In the genomic region with DNA sequence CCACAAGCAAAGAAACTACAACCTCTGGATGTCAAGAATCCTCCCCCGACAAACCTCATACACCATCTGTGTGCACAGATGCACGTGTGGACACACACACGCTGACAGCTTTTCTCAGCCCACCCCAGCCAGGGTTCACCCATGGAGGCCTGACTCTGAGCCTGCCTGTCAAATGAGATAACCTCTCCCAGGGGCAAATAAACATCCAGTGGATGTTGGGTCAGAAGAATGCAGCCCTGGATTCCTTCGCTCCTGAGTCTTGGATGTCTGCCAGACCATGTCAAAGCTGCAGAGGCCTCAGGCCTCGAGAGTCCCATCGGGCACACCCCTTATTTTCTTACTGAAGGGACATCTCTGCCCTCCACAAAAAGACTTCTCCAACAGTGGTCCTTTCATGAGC, we compare ENCODE assay signal across 10 mouse cellular contexts.
DNase-seq lines count a peak whose midpoint lies in the region; ATAC-seq and TF ChIP-seq lines count a peak whose summit lies in the region.
"Had no signal": no experiment of that assay in that cellular context is flagged by ENCODE, and none has a peak within 500 bp of the region (broad histone marks: within the 10 kb centered on the region; RNA-seq: fewer than 3 reads in every experiment).

No protein-coding gene starts in this region.

- no peak overlapping the region for H3ac ChIP-seq in myocyte (ENCODE audit: control insufficient read depth, insufficient read length)

- no peak overlapping the region for H3K4me2 ChIP-seq in heart, embryonic 12.5 days
- H3K4me2 ChIP-seq in myocyte (ENCODE audit: low read depth), result peak overlapping the region; percentile 15
- H3K4me2 ChIP-seq: forebrain, embryonic 15.5 days had no signal

- H3K36me3 ChIP-seq in heart, embryonic 12.5 days, result no peaks in the 10 kb centered on the region
- no peaks in the 10 kb centered on the region for H3K36me3 ChIP-seq in liver, adult 2 months (ENCODE audit: control insufficient read depth, insufficient read depth, low read length)
- H3K36me3 ChIP-seq in myocyte (ENCODE audit: control insufficient read depth, insufficient read depth), result no peaks in the 10 kb centered on the region
- H3K36me3 ChIP-seq: forebrain, embryonic 15.5 days had no signal

- no peaks in the 10 kb centered on the region for H3K79me2 ChIP-seq in liver, adult 2 months (ENCODE audit: control insufficient read depth, insufficient read depth, low read length)
- H3K79me2 ChIP-seq in myocyte (ENCODE audit: control insufficient read depth, insufficient read depth), result no peaks in the 10 kb centered on the region

- 7% methylated on average over 6 of the region's 6 CpGs for WGBS in heart, embryonic 12.5 days
- WGBS in liver, adult 2 months, result 19% methylated on average over 6 of the region's 6 CpGs

- H3K4me1 ChIP-seq in heart, embryonic 12.5 days (replicated peaks), result peaks cover 49% of the 10 kb centered on the region
- H3K4me1 ChIP-seq in liver, adult 2 months (ENCODE audit: control insufficient read depth, insufficient read depth, low read length), result no peaks in the 10 kb centered on the region
- H3K4me1 ChIP-seq: forebrain, embryonic 15.5 days had no signal

- H3K27me3 ChIP-seq in heart, embryonic 12.5 days (replicated peaks), result no peaks in the 10 kb centered on the region
- no peaks in the 10 kb centered on the region for H3K27me3 ChIP-seq in liver, adult 2 months (ENCODE audit: control insufficient read depth, insufficient read depth, low read length)
- H3K27me3 ChIP-seq in myocyte (ENCODE audit: control insufficient read depth, insufficient read depth, insufficient read length), result no peaks in the 10 kb centered on the region
- H3K27me3 ChIP-seq: forebrain, embryonic 15.5 days had no signal

- no peak for TF ChIP-seq POLR2A in liver, adult 2 months (IDR thresholded peaks at IDR 0.05; ENCODE audit: extremely low read depth, insufficient read depth, low read length)
- no peak for TF ChIP-seq POLR2A in myocyte (IDR thresholded peaks at IDR 0.05; ENCODE audit: insufficient read length, low read depth)

- H3K9me3 ChIP-seq in heart, embryonic 12.5 days (replicated peaks), result no peaks in the 10 kb centered on the region
- H3K9me3 ChIP-seq: forebrain, embryonic 15.5 days had no signal

- no peak for TF ChIP-seq CTCF in liver, adult 2 months (IDR thresholded peaks at IDR 0.05; ENCODE audit: low read depth, low read length)

- no peak overlapping the region for H3K9ac ChIP-seq in heart, embryonic 12.5 days
- H3K9ac ChIP-seq in liver, adult 2 months (ENCODE audit: low read depth, low read length), result no peak overlapping the region
- H3K9ac ChIP-seq: forebrain, embryonic 15.5 days had no signal

- DNase-seq in heart, adult 9 months (ENCODE audit: low spot score in 2 of 2), result no peak
- DNase-seq in retina, postnatal 1 day, result peak; percentile 65
- no peak for DNase-seq in retina, embryonic 14.5 days (ENCODE audit: low spot score)
- DNase-seq in liver, adult 2 months (ENCODE audit: extremely low read depth, low read depth, low spot score), result peak; percentile 3
- DNase-seq in left cerebral cortex, adult 18-20 months (ENCODE audit: low spot score in 2 of 2), result no peak
- DNase-seq: thymus, postnatal 25 days had no signal

- H3K4me3 ChIP-seq in heart, embryonic 12.5 days, result no peak overlapping the region
- no peak overlapping the region for H3K4me3 ChIP-seq in liver, adult 2 months (ENCODE audit: insufficient read depth, low read depth, low read length)
- no peak overlapping the region for H3K4me3 ChIP-seq in myocyte
- H3K4me3 ChIP-seq: forebrain, embryonic 15.5 days had no signal

- H3K27ac ChIP-seq in heart, embryonic 12.5 days (ENCODE audit: poor library complexity, severe bottlenecking), result peak overlapping the region; percentile 72
- no peak overlapping the region for H3K27ac ChIP-seq in liver, adult 2 months (replicated peaks; ENCODE audit: insufficient read depth, low read depth, low read length)
- H3K27ac ChIP-seq: forebrain, embryonic 15.5 days had no signal

- ATAC-seq in heart, embryonic 12.5 days (ENCODE audit: insufficient number of reproducible peaks, low FRiP score), result peak; percentile 78
- no peak for ATAC-seq in erythroblast, adult 5-6 weeks (replicated peaks; ENCODE audit: low FRiP score, poor library complexity, severe bottlenecking)
- ATAC-seq: forebrain, embryonic 15.5 days had no signal

TF ChIP-seq in myocyte, 11 proteins besides CTCF, POLR2A, EP300 and RAD21:
- TF ChIP-seq MYOD1 (IDR thresholded peaks at IDR 0.05; ENCODE audit: control insufficient read depth in 1 of 3, insufficient read length in 2 of 3, low read depth in 2 of 3) (peak in 1 of 3 experiments; percentile 31), CEBPB (IDR thresholded peaks at IDR 0.05; ENCODE audit: insufficient read depth, poor library complexity, severe bottlenecking) (no peak), POLR2AphosphoS2 (IDR thresholded peaks at IDR 0.05; ENCODE audit: insufficient read length, low read depth) (no peak)

Comparison
In these comparisons a context has a peak if more than half of its experiments do, and no peak if none do; other contexts are left out.
1. DNase-seq: peak in retina, postnatal 1 day (single experiment) and liver, adult 2 months (single experiment); none in heart, adult 9 months (0 of 2), retina, embryonic 14.5 days (single experiment) and left cerebral cortex, adult 18-20 months (0 of 2).